Mouse (Mus musculus): Measurements from ENCODE around the gene Slc3a1. TPM values are rescaled to one million over a fixed set of nuclear protein-coding genes. Genes with fewer than 3 reads are reported as not detected.

Gene Slc3a1
- polyA plus RNA-seq (2015; fragmentation: Nextera tagmentation; extraction: Ambion mirVana) = 0.11 and 0.13 TPM in 2 replicates

DNA sequence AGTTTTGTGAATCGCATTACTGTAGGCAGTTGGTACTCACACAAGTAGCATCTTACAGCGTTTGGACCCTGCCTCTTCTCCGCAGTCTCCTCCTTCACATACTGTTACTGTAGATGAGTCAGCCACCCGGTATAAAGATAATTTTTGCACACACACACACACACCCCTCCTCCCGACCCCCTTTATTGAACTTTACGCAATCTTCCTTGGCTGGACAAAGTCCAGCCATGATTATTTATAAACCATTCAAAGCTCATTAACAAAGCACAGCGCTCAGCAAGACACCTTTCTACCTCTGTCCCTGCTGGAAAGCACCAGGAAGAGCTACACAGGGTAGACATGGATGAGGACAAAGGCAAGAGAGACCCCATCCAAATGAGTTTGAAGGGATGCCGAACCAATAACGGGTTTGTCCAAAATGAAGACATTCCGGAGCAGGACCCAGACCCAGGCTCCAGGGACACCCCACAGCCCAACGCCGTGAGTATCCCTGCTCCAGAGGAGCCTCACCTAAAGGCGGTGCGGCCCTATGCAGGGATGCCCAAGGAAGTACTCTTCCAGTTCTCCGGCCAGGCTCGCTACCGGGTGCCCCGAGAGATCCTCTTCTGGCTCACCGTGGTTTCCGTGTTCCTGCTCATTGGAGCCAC, at the start of gene Slc3a1:
Slc3a1 (plus strand) TSS at position 284 of the 647 bp plus-strand sequence.

DNA sequence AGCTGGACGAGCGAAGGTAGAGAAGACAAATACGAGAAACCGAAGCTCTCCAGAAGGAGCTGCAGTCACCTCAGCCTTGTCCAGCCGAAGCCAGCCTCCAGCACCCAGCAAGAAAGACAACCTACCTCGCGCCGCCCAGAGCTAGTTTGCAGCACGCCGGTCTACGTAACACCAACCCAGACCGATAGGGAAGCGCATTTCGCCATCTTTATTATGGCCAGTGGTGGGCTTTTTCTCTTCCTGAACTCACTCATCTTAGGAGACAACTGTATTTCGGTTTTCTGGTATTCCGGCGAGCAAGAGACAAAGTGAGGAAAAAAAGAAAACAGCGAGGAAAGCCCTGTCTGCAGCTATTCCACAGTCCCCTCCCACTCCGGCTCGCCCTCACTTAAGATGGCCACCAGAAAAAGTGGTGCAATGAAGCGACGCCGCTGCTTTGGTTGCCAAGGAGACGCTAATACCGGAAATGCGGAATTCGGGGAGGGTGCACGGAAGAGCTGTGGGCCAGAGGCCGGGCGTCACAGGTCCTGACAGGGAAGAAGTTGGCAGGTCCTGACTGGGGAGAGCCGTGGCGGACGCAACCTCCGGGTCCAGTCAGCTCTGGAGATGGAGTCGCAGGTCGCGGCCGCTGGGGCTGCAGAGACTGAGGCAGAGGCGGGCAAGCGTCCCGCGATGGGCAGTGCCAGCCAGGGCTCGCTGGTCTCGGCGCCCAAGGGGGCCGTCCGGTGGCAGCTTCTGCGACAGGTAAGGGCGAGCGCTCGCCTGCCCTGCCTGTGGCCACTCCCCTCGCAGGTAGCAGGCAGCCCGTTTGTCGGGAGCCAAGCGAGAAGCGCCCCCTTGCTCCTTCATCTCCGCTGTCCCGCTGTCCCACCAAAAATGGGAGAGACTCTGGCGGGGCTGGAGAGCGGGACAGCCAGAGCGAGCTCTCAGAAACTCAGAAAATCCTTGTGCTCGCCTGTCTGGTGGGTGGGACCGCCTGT, 62.2 kb downstream of the Slc3a1 start, which contains the start of the genes Prepl and Camkmt:
Prepl (minus strand) TSS at position 122 of the 980 bp plus-strand sequence.
Camkmt (plus strand) TSS at position 433 of the 980 bp plus-strand sequence.

Other genes with a start within 250 kb of the Slc3a1 start
- gene Lrpprc, start 237.6 kb upstream of the Slc3a1 start, polyA plus RNA-seq (2015; fragmentation: Nextera tagmentation; extraction: Ambion mirVana) = 20.9 and 22.2 TPM in 2 replicates
- 53.1 and 53.9 TPM in 2 replicates for gene Ppm1b, start 71.6 kb upstream of the Slc3a1 start, polyA plus RNA-seq (2015; fragmentation: Nextera tagmentation; extraction: Ambion mirVana)
- 6.1 and 6.9 TPM in 2 replicates for gene Prepl, start 61.9 kb downstream of the Slc3a1 start, polyA plus RNA-seq (2015; fragmentation: Nextera tagmentation; extraction: Ambion mirVana)
- 2.9 and 4.0 TPM in 2 replicates for gene Camkmt, start 62.2 kb downstream of the Slc3a1 start, polyA plus RNA-seq (2015; fragmentation: Nextera tagmentation; extraction: Ambion mirVana)

Measured in spleen, postnatal 0 days (tissue).